Mouse (Mus musculus) liver, embryonic 16.5 days (tissue): ENCODE measurements around the gene Sema6d. TPM values are rescaled to one million over a fixed set of nuclear protein-coding genes. Genes with fewer than 3 reads are reported as not detected.

ENCODE experiments used
- ATAC-seq: fragments of 200-750 bp; cut with Nextera tagmentation; 2 replicates; pipeline ENCODE4 v1.8.0; 2017; ENCODE audit warnings: low read depth, mild to moderate bottlenecking, moderate number of reproducible peaks, moderate library complexity
- H3K27ac ChIP-seq: fragments of 300-500 bp; sonication (generic); 2 replicates; pipeline ENCODE4 v1.5.1; 2014; ENCODE audit warnings: mild to moderate bottlenecking, low read length
- H3K27me3 ChIP-seq: fragments of 300-500 bp; sonication (generic); 2 replicates; pipeline ENCODE4 v1.6.1; 2014; ENCODE audit warnings: low read depth, low read length, mixed read lengths; ENCODE audit not compliant: control insufficient read depth, insufficient read depth
- H3K36me3 ChIP-seq: fragments of 300-500 bp; sonication (generic); 2 replicates; pipeline ENCODE4 v1.6.1; 2014; ENCODE audit warnings: mild to moderate bottlenecking; ENCODE audit not compliant: control insufficient read depth, insufficient read depth
- H3K4me1 ChIP-seq: fragments of 300-500 bp; sonication (generic); 2 replicates; pipeline ENCODE4 v1.6.1; 2014; ENCODE audit warnings: low read depth, low read length, mixed read lengths; ENCODE audit not compliant: control insufficient read depth
- H3K4me2 ChIP-seq: fragments of 300-500 bp; sonication (generic); 2 replicates; pipeline ENCODE4 v1.6.1; 2014; ENCODE audit warnings: low read depth, low read length, mixed read lengths
- H3K4me3 ChIP-seq: fragments of 300-500 bp; sonication (generic); 2 replicates; pipeline ENCODE4 v1.5.1; 2014; ENCODE audit warnings: low read depth, mild to moderate bottlenecking, low read length
- H3K9ac ChIP-seq: fragments of 300-500 bp; sonication (generic); 2 replicates; pipeline ENCODE4 v1.6.1; 2014; ENCODE audit warnings: low read depth, low read length
- H3K9me3 ChIP-seq: fragments of 300-500 bp; sonication (generic); replicated peaks from 2 replicates; pipeline ENCODE4 v1.6.1; 2016; ENCODE audit warnings: low read length; ENCODE audit not compliant: control insufficient read depth
- WGBS: fragments of 180-500 bp; shearing (Covaris S2); extraction: QIAGEN DNeasy Blood & Tissue Kit; methylation state at CpG from one replicate; pipeline ENCODE4 v1.1.7; 2014; ENCODE audit not compliant: insufficient replicate concordance; 5-methylcytosine and 5-hydroxymethylcytosine counted together
- polyA plus RNA-seq: library from polyadenylated mRNA; unstranded; fragments of >200 nt; fragmentation: Nextera tagmentation; extraction: Ambion mirVana; gene quantifications from 2 replicates; pipeline ENCODE4 v1.2.1, GENCODE M21; 2015

Sema6d gene
- polyA plus RNA-seq, 1 experiment from 2014 or later, result 4.8 TPM

- Histone ChIP-seq H3K9me3 (no peaks in the 10 kb centered on the region), H3K4me1 (no peaks in the 10 kb centered on the region), H3K27me3 (no peaks in the 10 kb centered on the region), H3K27ac (no peak overlapping the region), H3K9ac (no peak overlapping the region), H3K4me2 (no peak overlapping the region), H3K36me3 (no peaks in the 10 kb centered on the region), H3K4me3 (no peak overlapping the region)
- 62% methylated on average over 10 of the region's 10 CpGs for WGBS
- no peak for ATAC-seq
Measured at GRCm38 (mm10) chr2:124511826-124512225, 422.1 kb downstream of the Sema6d start.

- H3K27me3 ChIP-seq, result no peaks in the 10 kb centered on the region
- H3K9ac ChIP-seq, result no peak overlapping the region
- no peak overlapping the region for H3K27ac ChIP-seq
- no peaks in the 10 kb centered on the region for H3K9me3 ChIP-seq
- no peak for ATAC-seq
- 62% methylated on average over 3 of the region's 3 CpGs for WGBS
- no peaks in the 10 kb centered on the region for H3K36me3 ChIP-seq
- no peaks in the 10 kb centered on the region for H3K4me1 ChIP-seq
- H3K4me2 ChIP-seq, result no peak overlapping the region
- H3K4me3 ChIP-seq, result no peak overlapping the region
Measured at GRCm38 (mm10) chr2:124522426-124522825, 432.7 kb downstream of the Sema6d start.

- H3K9me3 ChIP-seq, result no peaks in the 10 kb centered on the region
- no peaks in the 10 kb centered on the region for H3K36me3 ChIP-seq
- WGBS, result 77% methylated on average over 6 of the region's 6 CpGs
- ATAC-seq, result no peak
- H3K4me3 ChIP-seq, result no peak overlapping the region
- no peak overlapping the region for H3K27ac ChIP-seq
- H3K4me1 ChIP-seq, result no peaks in the 10 kb centered on the region
- H3K27me3 ChIP-seq, result no peaks in the 10 kb centered on the region
- H3K4me2 ChIP-seq, result no peak overlapping the region
- H3K9ac ChIP-seq, result no peak overlapping the region
Measured at GRCm38 (mm10) chr2:124523667-124524066, 433.9 kb downstream of the Sema6d start.

- no peak for ATAC-seq
- no peaks in the 10 kb centered on the region for H3K9me3 ChIP-seq
- no peak overlapping the region for H3K27ac ChIP-seq
- H3K36me3 ChIP-seq, result no peaks in the 10 kb centered on the region
- H3K4me3 ChIP-seq, result no peak overlapping the region
- H3K9ac ChIP-seq, result no peak overlapping the region
- WGBS, result 63% methylated on average over 3 of the region's 3 CpGs
- H3K4me1 ChIP-seq, result no peaks in the 10 kb centered on the region
- H3K27me3 ChIP-seq, result no peaks in the 10 kb centered on the region
- no peak overlapping the region for H3K4me2 ChIP-seq
Measured at GRCm38 (mm10) chr2:124524167-124524566, 434.4 kb downstream of the Sema6d start.

- no peak overlapping the region for H3K9ac ChIP-seq
- no peak overlapping the region for H3K4me2 ChIP-seq
- H3K4me1 ChIP-seq, result no peaks in the 10 kb centered on the region
- H3K4me3 ChIP-seq, result no peak overlapping the region
- 60% methylated on average over 3 of the region's 3 CpGs for WGBS
- H3K36me3 ChIP-seq, result no peaks in the 10 kb centered on the region
- H3K27ac ChIP-seq, result no peak overlapping the region
- H3K9me3 ChIP-seq, result no peaks in the 10 kb centered on the region
- ATAC-seq, result no peak
- H3K27me3 ChIP-seq, result no peaks in the 10 kb centered on the region
Measured at GRCm38 (mm10) chr2:124527641-124528040, 437.9 kb downstream of the Sema6d start.

- Histone ChIP-seq H3K4me2 (no peak overlapping the region), H3K4me1 (no peaks in the 10 kb centered on the region), H3K4me3 (no peak overlapping the region), H3K36me3 (no peaks in the 10 kb centered on the region), H3K9me3 (no peaks in the 10 kb centered on the region), H3K27ac (no peak overlapping the region), H3K27me3 (no peaks in the 10 kb centered on the region), H3K9ac (no peak overlapping the region)
- no peak for ATAC-seq
- WGBS, result 64% methylated on average over 2 of the region's 2 CpGs
Measured at GRCm38 (mm10) chr2:124530441-124530840, 440.7 kb downstream of the Sema6d start.

- Histone ChIP-seq H3K36me3 (no peaks in the 10 kb centered on the region), H3K27ac (no peak overlapping the region), H3K27me3 (no peaks in the 10 kb centered on the region), H3K4me3 (no peak overlapping the region), H3K9me3 (no peaks in the 10 kb centered on the region), H3K4me1 (no peaks in the 10 kb centered on the region), H3K4me2 (no peak overlapping the region), H3K9ac (no peak overlapping the region)
- no peak for ATAC-seq
- WGBS, result 30% methylated on average over 4 of the region's 4 CpGs
Measured at GRCm38 (mm10) chr2:124531062-124531461, 441.3 kb downstream of the Sema6d start.

- no peak for ATAC-seq
- Histone ChIP-seq H3K9me3 (no peaks in the 10 kb centered on the region), H3K4me3 (no peak overlapping the region), H3K4me1 (no peaks in the 10 kb centered on the region), H3K4me2 (no peak overlapping the region), H3K9ac (no peak overlapping the region), H3K27ac (no peak overlapping the region), H3K27me3 (no peaks in the 10 kb centered on the region), H3K36me3 (no peaks in the 10 kb centered on the region)
- 63% methylated on average over 3 of the region's 3 CpGs for WGBS
Measured at GRCm38 (mm10) chr2:124532906-124533305, 443.1 kb downstream of the Sema6d start.

GRCm38 (mm10) chr2:124533602-124534001 is 443.8 kb downstream of the Sema6d start:
- H3K4me3 ChIP-seq, result no peak overlapping the region
- ATAC-seq, result no peak
- no peaks in the 10 kb centered on the region for H3K9me3 ChIP-seq
- no peak overlapping the region for H3K9ac ChIP-seq
- no peaks in the 10 kb centered on the region for H3K4me1 ChIP-seq
- H3K27me3 ChIP-seq, result no peaks in the 10 kb centered on the region
- H3K27ac ChIP-seq, result no peak overlapping the region
- H3K4me2 ChIP-seq, result no peak overlapping the region
- WGBS, result 62% methylated on average over 6 of the region's 6 CpGs
- H3K36me3 ChIP-seq, result no peaks in the 10 kb centered on the region

- Histone ChIP-seq H3K27ac (no peak overlapping the region), H3K9ac (no peak overlapping the region), H3K27me3 (no peaks in the 10 kb centered on the region), H3K4me3 (no peak overlapping the region), H3K9me3 (no peaks in the 10 kb centered on the region), H3K36me3 (no peaks in the 10 kb centered on the region), H3K4me2 (no peak overlapping the region), H3K4me1 (no peaks in the 10 kb centered on the region)
- 37% methylated on average over 3 of the region's 3 CpGs for WGBS
- ATAC-seq, result no peak
Measured at GRCm38 (mm10) chr2:124550315-124550714, 460.5 kb downstream of the Sema6d start.
